Mouse (Mus musculus): ENCODE measurements at regions not wholly inside any gene's neighbourhood (a gene's known extent, or its start where the extent isn't known, plus 50 kb on each side); places are given as distances from the start of the nearest gene placed in this dataset.

GRCm38 (mm10) chr9:13105426-13105825 is 140.2 kb downstream of the Jrkl start:
- TF ChIP-seq ZNF384 (IDR thresholded peaks at IDR 0.05; ENCODE audit: low read depth, low read length) (no peak), ZC3H11A (IDR thresholded peaks at IDR 0.05; ENCODE audit: borderline replicate concordance, low read depth, low read length) (no peak), MAFK (IDR thresholded peaks at IDR 0.05; ENCODE audit: insufficient read depth, low read depth, low read length) (no peak)
